Mouse (Mus musculus) small intestine, adult 2 months (tissue): ENCODE measurements around the gene Dynlt1b.
"Not testable (repeated sequence)": the region's sequence is repeated elsewhere in the genome, so short reads cannot be mapped to it uniquely, and the experiment has no call there.

Experiments
- CTCF ChIP-seq: fragments of 200-500 bp; IDR thresholded peaks from 2 replicates; pipeline ENCODE4 v1.5.1; 2012; ENCODE audit warnings: low read depth, mild to moderate bottlenecking, control low read depth, inconsistent platforms, low read length, moderate library complexity, mixed read lengths; ENCODE audit not compliant: insufficient replicate concordance, insufficient read length; ENCODE audit errors: extremely low read depth
- POLR2A ChIP-seq: fragments of 200-500 bp; IDR thresholded peaks from 2 replicates; pipeline ENCODE4 v1.6.1; 2012; ENCODE audit warnings: low read depth, mild to moderate bottlenecking, control low read depth, inconsistent platforms, low read length, moderate library complexity

- not testable (repeated sequence) for TF ChIP-seq CTCF, POLR2A
These were observed 19.3 kb downstream of the Dynlt1b start for GRCm38 (mm10) chr17:6449166-6449565.
